Mouse (Mus musculus): ENCODE measurements at regions not wholly inside any gene's neighbourhood (a gene's known extent, or its start where the extent isn't known, plus 50 kb on each side); places are given as distances from the start of the nearest gene placed in this dataset.
"Not testable (repeated sequence)": the region's sequence is repeated elsewhere in the genome, so short reads cannot be mapped to it uniquely, and the experiment has no call there.

GRCm38 (mm10) chr1:145139267-145139651 lies 364.0 kb upstream of the Rgs18 start:
- no peak for DNase-seq

GRCm38 (mm10) chr1:145138452-145139266 lies 363.4 kb upstream of the Rgs18 start:
- peak; percentile 6 for DNase-seq

- DNase-seq = no peak
Observed at GRCm38 (mm10) chr1:145131020-145131419, 355.8 kb upstream of the Rgs18 start.

GRCm38 (mm10) chr1:145113171-145113570 lies 337.9 kb upstream of the Rgs18 start:
- no peak for DNase-seq

GRCm38 (mm10) chr1:145106771-145107170 lies 331.5 kb upstream of the Rgs18 start:
- DNase-seq = not testable (repeated sequence)

GRCm38 (mm10) chr1:145065255-145065854 lies 290.1 kb upstream of the Rgs18 start:
- no peak for DNase-seq

- DNase-seq = no peak
Observed at GRCm38 (mm10) chr1:145064384-145064783, 289.1 kb upstream of the Rgs18 start.

- no peak for DNase-seq
Observed at GRCm38 (mm10) chr1:145015623-145016022, 240.4 kb upstream of the Rgs18 start.

- no peak for DNase-seq
Observed at GRCm38 (mm10) chr1:145010833-145011232, 235.6 kb upstream of the Rgs18 start.

GRCm38 (mm10) chr1:144978167-144978566 lies 202.9 kb upstream of the Rgs18 start:
- DNase-seq = no peak

- no peak for DNase-seq
Observed at GRCm38 (mm10) chr1:144965736-144966135, 190.5 kb upstream of the Rgs18 start.

GRCm38 (mm10) chr1:144939006-144939405 lies 163.8 kb upstream of the Rgs18 start:
- no peak for DNase-seq

- DNase-seq = no peak
Observed at GRCm38 (mm10) chr1:144926136-144926535, 150.9 kb upstream of the Rgs18 start.

- DNase-seq = no peak
Observed at GRCm38 (mm10) chr1:144916568-144916967, 141.3 kb upstream of the Rgs18 start.

GRCm38 (mm10) chr1:144902987-144903386 lies 127.8 kb upstream of the Rgs18 start:
- no peak for DNase-seq

- no peak for DNase-seq
Observed at GRCm38 (mm10) chr1:144883633-144884032, 108.4 kb upstream of the Rgs18 start.

GRCm38 (mm10) chr1:144862133-144862532 lies 86.9 kb upstream of the Rgs18 start:
- DNase-seq = no peak

Data from kidney, postnatal 14 days (tissue).